In genomic region chr15:82814806-82815205, GRCm38 (mm10) we compare ENCODE assay signal across 9 mouse cellular contexts. TPM values are rescaled to one million over a fixed set of nuclear protein-coding genes. Genes with fewer than 3 reads are reported as not detected.
DNase-seq lines count a peak whose midpoint lies in the region; ATAC-seq and TF ChIP-seq lines count a peak whose summit lies in the region.
"Had no signal": no experiment of that assay in that cellular context is flagged by ENCODE, and none has a peak within 500 bp of the region (broad histone marks: within the 10 kb centered on the region; RNA-seq: fewer than 3 reads in every experiment).

No protein-coding gene starts in this region.

- in situ Hi-C loops in CH12.LX (cut with MboI; ENCODE audit: low pct_ligation_motif_present, low pct_unique_long_range_greater_than_20kb, low sequenced_read_pairs): loop anchor here (10.0 to 25.0 kb wide), 2 partner anchors 100 to 397 kb away; no protein-coding TSS in a partner anchor

- 0 out of 2 replicates have a peak, but pooled peaks have one; percentile 52 for ATAC-seq in granulocyte monocyte progenitor cell, adult 5-6 weeks (replicated peaks; ENCODE audit: poor library complexity, severe bottlenecking)
- peak; percentile 59; the same call in 1 of the 2 replicates for ATAC-seq in megakaryocyte, adult 5-6 weeks (ENCODE audit: poor library complexity, severe bottlenecking)
- ATAC-seq in erythroid progenitor cell, adult 5-6 weeks (replicated peaks; ENCODE audit: low FRiP score, poor library complexity, severe bottlenecking): no peak

- peaks cover 17 to 78% of the 10 kb centered on the region in 2 experiments for H3K36me3 ChIP-seq in CH12.LX (replicated peaks in 1 of 2; ENCODE audit: control insufficient read depth in 1 of 2, insufficient read depth in 1 of 2, low read length in 1 of 2)

- H3K4me2 ChIP-seq in CH12.LX (ENCODE audit: insufficient read depth, low read depth, poor library complexity, severe bottlenecking): no peak overlapping the region

- no peaks in the 10 kb centered on the region for H3K27me3 ChIP-seq in CH12.LX (replicated peaks)

- H3K27ac ChIP-seq in CH12.LX (ENCODE audit: insufficient read depth, low read depth): no peak overlapping the region

- dilution Hi-C loops in CH12.LX (cut with MboI; ENCODE audit: extremely low pct_ligation_motif_present, extremely low pct_unique_long_range_greater_than_20kb, low sequenced_read_pairs): no loop called here

- no peak overlapping the region for H3K9ac ChIP-seq in CH12.LX (ENCODE audit: insufficient read depth, low read depth)

- H3K79me2 ChIP-seq in CH12.LX (replicated peaks; ENCODE audit: control insufficient read depth, extremely low read depth, insufficient read depth, poor library complexity, severe bottlenecking): no peaks in the 10 kb centered on the region

- TF ChIP-seq POLR2A in CH12.LX (IDR thresholded peaks at IDR 0.05; ENCODE audit: low read depth, low read length): no peak

- no peak overlapping the region for H3K4me3 ChIP-seq in CH12.LX (replicated peaks in 1 of 3; ENCODE audit: low read depth in 2 of 3, low read length in 2 of 3, poor library complexity in 1 of 3)

- H3K9me3 ChIP-seq in CH12.LX (replicated peaks; ENCODE audit: low read length): no peaks in the 10 kb centered on the region

- peaks cover 0 to 7% of the 10 kb centered on the region in 2 experiments; a peak in 2 of 4 replicates for H3K4me1 ChIP-seq in CH12.LX (ENCODE audit: control insufficient read depth in 1 of 2, insufficient read depth in 2 of 2)

- TF ChIP-seq EP300 in CH12.LX (IDR thresholded peaks at IDR 0.05; ENCODE audit: low read length): no peak

- peak; percentile 74 to 87 for TF ChIP-seq CTCF in CH12.LX (conservative IDR thresholded peaks at IDR 0.05 in 1 of 2, IDR thresholded peaks at IDR 0.05 in 1 of 2; ENCODE audit: low read depth in 2 of 2, low read length in 2 of 2)

- TF ChIP-seq RAD21 in CH12.LX (IDR thresholded peaks at IDR 0.05; ENCODE audit: low read depth, low read length): peak; percentile 88

- peak; percentile 41 for DNase-seq in CH12.LX (ENCODE audit: extremely low read depth)
- DNase-seq in T-cell, adult 2 months (ENCODE audit: low spot score): peak; percentile 38
- DNase-seq in cerebellum, postnatal 25 days: peak; percentile 73 to 81
- DNase-seq in layer of hippocampus, adult 9-10 months (ENCODE audit: low spot score): peak; percentile 32
- peak; percentile 31 for DNase-seq in right cerebral cortex, postnatal 25 days

TF ChIP-seq in CH12.LX, 34 proteins besides CTCF, POLR2A, EP300 and RAD21:
- TF ChIP-seq SMC3 (IDR thresholded peaks at IDR 0.05; ENCODE audit: low read depth, low read length): peak; percentile 92
- TF ChIP-seq CHD1 (IDR thresholded peaks at IDR 0.05; ENCODE audit: low read depth, low read length): no peak
- TF ChIP-seq ZC3H11A (IDR thresholded peaks at IDR 0.05; ENCODE audit: low read depth, low read length): peak; percentile 49
TF ChIP-seq in CH12.LX: peak in this region for 2.

RNA-seq across cellular contexts. Expression of gene Cyp2d26, which starts 20.7 kb away (rescaled TPM):
- total RNA-seq in CH12.LX (2012; rRNA removed): not detected in 2 replicates
- total RNA-seq in CH12.LX (2014; rRNA removed): not detected in 2 replicates
- polyA plus RNA-seq in CH12.LX (2012; ENCODE audit: insufficient read length, low read depth): not detected in 2 replicates
- total RNA-seq in granulocyte monocyte progenitor cell, adult 5-6 weeks (2014; fragmentation: Nextera tagmentation): not detected in 2 replicates
- not detected in 2 replicates for total RNA-seq in granulocyte monocyte progenitor cell, adult 5-6 weeks (2017)
- total RNA-seq in megakaryocyte, adult 5-6 weeks (2015): not detected in 2 replicates
- not detected in 2 replicates for total RNA-seq in megakaryocyte, adult 5-6 weeks (2017)
- not detected in 2 replicates for total RNA-seq in erythroid progenitor cell, adult 5-6 weeks (2015; ENCODE audit: low replicate concordance)
- total RNA-seq in erythroid progenitor cell, adult 5-6 weeks (2017; ENCODE audit: low replicate concordance): not detected in 2 replicates

RNA-seq across cellular contexts. Expression of gene Cyp2d40, which starts 50.8 kb away (rescaled TPM):
- total RNA-seq in CH12.LX (2012; rRNA removed): not detected in 2 replicates
- not detected in 2 replicates for total RNA-seq in CH12.LX (2014; rRNA removed)
- polyA plus RNA-seq in CH12.LX (2012; ENCODE audit: insufficient read length, low read depth): not detected in 2 replicates
- not detected in 2 replicates for total RNA-seq in granulocyte monocyte progenitor cell, adult 5-6 weeks (2014; fragmentation: Nextera tagmentation)
- total RNA-seq in granulocyte monocyte progenitor cell, adult 5-6 weeks (2017): not detected in 2 replicates
- total RNA-seq in megakaryocyte, adult 5-6 weeks (2015): not detected in 2 replicates
- total RNA-seq in megakaryocyte, adult 5-6 weeks (2017): not detected in 2 replicates
- not detected in 2 replicates for total RNA-seq in erythroid progenitor cell, adult 5-6 weeks (2015; ENCODE audit: low replicate concordance)
- not detected in 2 replicates for total RNA-seq in erythroid progenitor cell, adult 5-6 weeks (2017; ENCODE audit: low replicate concordance)
- total RNA-seq: left cerebral cortex, postnatal 10 days had no signal
